Mouse (Mus musculus): Measurements from ENCODE around the gene Nckap5. TPM values are rescaled to one million over a fixed set of nuclear protein-coding genes. Genes with fewer than 3 reads are reported as not detected.

The Nckap5 gene
- polyA plus RNA-seq, 1 experiment from 2014 or later: 12.1 TPM

- Histone ChIP-seq H3K4me3 (peak overlapping the region; percentile 36), H3K27ac (peak overlapping the region; percentile 71), H3K9ac (0 out of 2 replicates have a peak overlapping the region, but pooled peaks have one; percentile 31), H3K27me3 (no peaks in the 10 kb centered on the region), H3K36me3 (no peaks in the 10 kb centered on the region), H3K4me1 (peaks cover 18% of the 10 kb centered on the region), H3K4me2 (peak overlapping the region; percentile 54), H3K9me3 (no peaks in the 10 kb centered on the region)
- 5% methylated on average over 18 of the region's 18 CpGs for WGBS
- ATAC-seq (ENCODE audit: insufficient number of reproducible peaks, low FRiP score, low TSS enrichment, low read depth): no peak
These were observed 92.9 kb downstream of the Nckap5 start for GRCm38 (mm10) chr1:126737554-126738290.

GRCm38 (mm10) chr1:126731691-126732090, 98.9 kb downstream of the Nckap5 start:
- H3K4me1 ChIP-seq: peaks cover 4% of the 10 kb centered on the region; the same call in 1 of the 2 replicates
- no peak overlapping the region for H3K4me3 ChIP-seq
- no peaks in the 10 kb centered on the region for H3K9me3 ChIP-seq
- no peak overlapping the region for H3K27ac ChIP-seq
- H3K27me3 ChIP-seq: no peaks in the 10 kb centered on the region
- no peak for ATAC-seq (ENCODE audit: insufficient number of reproducible peaks, low FRiP score, low TSS enrichment, low read depth)
- no peak overlapping the region for H3K9ac ChIP-seq
- H3K36me3 ChIP-seq: no peaks in the 10 kb centered on the region
- no peak overlapping the region for H3K4me2 ChIP-seq

- 0 out of 2 replicates have a peak, but pooled peaks cover 3% of the 10 kb centered on the region for H3K4me1 ChIP-seq
- no peaks in the 10 kb centered on the region for H3K9me3 ChIP-seq
- WGBS: 54% methylated on average over 6 of the region's 6 CpGs
- H3K4me3 ChIP-seq: no peak overlapping the region
- H3K27me3 ChIP-seq: no peaks in the 10 kb centered on the region
- H3K4me2 ChIP-seq: no peak overlapping the region
- no peak overlapping the region for H3K9ac ChIP-seq
- ATAC-seq (ENCODE audit: insufficient number of reproducible peaks, low FRiP score, low TSS enrichment, low read depth): no peak
- no peaks in the 10 kb centered on the region for H3K36me3 ChIP-seq
- H3K27ac ChIP-seq: no peak overlapping the region
These were observed 104.1 kb downstream of the Nckap5 start for GRCm38 (mm10) chr1:126726400-126727055.

GRCm38 (mm10) chr1:126725628-126726367, 104.8 kb downstream of the Nckap5 start:
- 72% methylated on average over 9 of the region's 9 CpGs for WGBS

GRCm38 (mm10) chr1:126721917-126722316, 108.7 kb downstream of the Nckap5 start:
- no peak overlapping the region for H3K27ac ChIP-seq
- no peaks in the 10 kb centered on the region for H3K27me3 ChIP-seq
- H3K9me3 ChIP-seq: no peaks in the 10 kb centered on the region
- no peak overlapping the region for H3K4me2 ChIP-seq
- WGBS: 64% methylated on average over 1 of the region's 1 CpGs
- no peak overlapping the region for H3K9ac ChIP-seq
- ATAC-seq (ENCODE audit: insufficient number of reproducible peaks, low FRiP score, low TSS enrichment, low read depth): no peak
- H3K36me3 ChIP-seq: no peaks in the 10 kb centered on the region
- H3K4me1 ChIP-seq: 0 out of 2 replicates have a peak, but pooled peaks cover 3% of the 10 kb centered on the region
- no peak overlapping the region for H3K4me3 ChIP-seq

More at GRCm38 (mm10) chr1:126725628-126726367, 104.8 kb downstream of the Nckap5 start:
- Histone ChIP-seq H3K9me3 (no peaks in the 10 kb centered on the region), H3K4me1 (0 out of 2 replicates have a peak, but pooled peaks cover 3% of the 10 kb centered on the region), H3K4me3 (no peak overlapping the region), H3K36me3 (no peaks in the 10 kb centered on the region), H3K27ac (no peak overlapping the region), H3K27me3 (no peaks in the 10 kb centered on the region), H3K4me2 (no peak overlapping the region), H3K9ac (no peak overlapping the region)
- ATAC-seq (ENCODE audit: insufficient number of reproducible peaks, low FRiP score, low TSS enrichment, low read depth): no peak

- H3K4me2 ChIP-seq: no peak overlapping the region
- no peak overlapping the region for H3K9ac ChIP-seq
- no peaks in the 10 kb centered on the region for H3K27me3 ChIP-seq
- WGBS: 56% methylated on average over 5 of the region's 5 CpGs
- H3K36me3 ChIP-seq: no peaks in the 10 kb centered on the region
- H3K4me1 ChIP-seq: 0 out of 2 replicates have a peak, but pooled peaks cover 3% of the 10 kb centered on the region
- no peak overlapping the region for H3K27ac ChIP-seq
- ATAC-seq (ENCODE audit: insufficient number of reproducible peaks, low FRiP score, low TSS enrichment, low read depth): no peak
- no peak overlapping the region for H3K4me3 ChIP-seq
- H3K9me3 ChIP-seq: no peaks in the 10 kb centered on the region
These were observed 110.8 kb downstream of the Nckap5 start for GRCm38 (mm10) chr1:126719733-126720348.

- Histone ChIP-seq H3K4me1 (no peaks in the 10 kb centered on the region), H3K27me3 (no peaks in the 10 kb centered on the region), H3K9ac (no peak overlapping the region), H3K9me3 (no peaks in the 10 kb centered on the region), H3K27ac (no peak overlapping the region), H3K4me3 (no peak overlapping the region), H3K36me3 (no peaks in the 10 kb centered on the region), H3K4me2 (no peak overlapping the region)
- WGBS: 93% methylated on average over 16 of the region's 16 CpGs
- ATAC-seq (ENCODE audit: insufficient number of reproducible peaks, low FRiP score, low TSS enrichment, low read depth): no peak
These were observed 124.0 kb downstream of the Nckap5 start for GRCm38 (mm10) chr1:126706611-126707010.

- H3K27ac ChIP-seq: no peak overlapping the region
- WGBS: 37% methylated on average over 4 of the region's 4 CpGs
- ATAC-seq (ENCODE audit: insufficient number of reproducible peaks, low FRiP score, low TSS enrichment, low read depth): no peak
- no peaks in the 10 kb centered on the region for H3K27me3 ChIP-seq
- H3K4me3 ChIP-seq: no peak overlapping the region
- no peak overlapping the region for H3K9ac ChIP-seq
- no peaks in the 10 kb centered on the region for H3K4me1 ChIP-seq
- no peaks in the 10 kb centered on the region for H3K36me3 ChIP-seq
- H3K4me2 ChIP-seq: no peak overlapping the region
- H3K9me3 ChIP-seq: no peaks in the 10 kb centered on the region
These were observed 129.7 kb downstream of the Nckap5 start for GRCm38 (mm10) chr1:126700978-126701320.

GRCm38 (mm10) chr1:126700063-126700977, 130.3 kb downstream of the Nckap5 start:
- ATAC-seq (ENCODE audit: insufficient number of reproducible peaks, low FRiP score, low TSS enrichment, low read depth): no peak
- H3K4me2 ChIP-seq: no peak overlapping the region
- no peaks in the 10 kb centered on the region for H3K4me1 ChIP-seq
- no peaks in the 10 kb centered on the region for H3K9me3 ChIP-seq
- H3K27me3 ChIP-seq: no peaks in the 10 kb centered on the region
- no peak overlapping the region for H3K27ac ChIP-seq
- no peak overlapping the region for H3K4me3 ChIP-seq
- 33% methylated on average over 8 of the region's 8 CpGs for WGBS
- H3K36me3 ChIP-seq: no peaks in the 10 kb centered on the region
- no peak overlapping the region for H3K9ac ChIP-seq

- Histone ChIP-seq H3K36me3 (no peaks in the 10 kb centered on the region), H3K9ac (no peak overlapping the region), H3K9me3 (no peaks in the 10 kb centered on the region), H3K4me2 (no peak overlapping the region), H3K4me3 (no peak overlapping the region), H3K4me1 (peaks cover 10% of the 10 kb centered on the region), H3K27ac (no peak overlapping the region), H3K27me3 (no peaks in the 10 kb centered on the region)
- WGBS: 72% methylated on average over 7 of the region's 7 CpGs
- no peak for ATAC-seq (ENCODE audit: insufficient number of reproducible peaks, low FRiP score, low TSS enrichment, low read depth)
These were observed 137.0 kb downstream of the Nckap5 start for GRCm38 (mm10) chr1:126693585-126693984.

GRCm38 (mm10) chr1:126688593-126688992, 142.0 kb downstream of the Nckap5 start:
- no peak for ATAC-seq (ENCODE audit: insufficient number of reproducible peaks, low FRiP score, low TSS enrichment, low read depth)
- Histone ChIP-seq H3K27ac (no peak overlapping the region), H3K27me3 (no peaks in the 10 kb centered on the region), H3K9me3 (no peaks in the 10 kb centered on the region), H3K36me3 (no peaks in the 10 kb centered on the region), H3K4me3 (no peak overlapping the region), H3K9ac (no peak overlapping the region), H3K4me2 (no peak overlapping the region), H3K4me1 (peaks cover 26% of the 10 kb centered on the region)
- 69% methylated on average over 5 of the region's 5 CpGs for WGBS

Data from limb, embryonic 15.5 days (tissue).